Mouse (Mus musculus) heart, embryonic 10.5 days (tissue): ENCODE measurements at regions not wholly inside any gene's neighbourhood (a gene's known extent, or its start where the extent isn't known, plus 50 kb on each side); places are given as distances from the start of the nearest gene placed in this dataset.

ENCODE experiments used
- DNase-seq: peaks from one replicate; pipeline ENCODE4 v3.0.0-alpha.2; 2017; ENCODE audit warnings: low spot score
- H3K27ac ChIP-seq: fragments of 300-500 bp; sonication (generic); 2 replicates; pipeline ENCODE4 v1.5.1; 2016; ENCODE audit warnings: mild to moderate bottlenecking
- H3K27me3 ChIP-seq: fragments of 300-500 bp; sonication (generic); 2 replicates; pipeline ENCODE4 v1.6.1; 2016; ENCODE audit warnings: mild to moderate bottlenecking; ENCODE audit not compliant: poor library complexity, insufficient read depth, severe bottlenecking
- H3K36me3 ChIP-seq: fragments of 300-500 bp; sonication (generic); 2 replicates; pipeline ENCODE4 v1.6.1; 2016; ENCODE audit warnings: mild to moderate bottlenecking, moderate library complexity
- H3K4me1 ChIP-seq: fragments of 300-500 bp; sonication (generic); 2 replicates; pipeline ENCODE4 v1.6.1; 2016; ENCODE audit warnings: mild to moderate bottlenecking
- H3K4me3 ChIP-seq: fragments of 300-500 bp; sonication (generic); 2 replicates; pipeline ENCODE4 v1.5.1; 2016; ENCODE audit warnings: mild to moderate bottlenecking, moderate library complexity
- H3K9me3 ChIP-seq: fragments of 300-500 bp; sonication (generic); 2 replicates; pipeline ENCODE4 v1.6.1; 2016; ENCODE audit warnings: mild to moderate bottlenecking, moderate library complexity
- WGBS: fragments of 180-500 bp; shearing (Covaris S2); methylation state at CpG from one replicate; pipeline ENCODE4 v1.1.7; 2016; 5-methylcytosine and 5-hydroxymethylcytosine counted together

GRCm38 (mm10) chr5:35159854-35160253 is 54.3 kb upstream of the Lrpap1 start:
- no peak for DNase-seq
- Histone ChIP-seq H3K27me3 (0 out of 2 replicates have a peak, but pooled peaks cover 4% of the 10 kb centered on the region), H3K9me3 (no peaks in the 10 kb centered on the region), H3K27ac (peak overlapping the region; percentile 83), H3K4me3 (peak overlapping the region; percentile 12; the same call in 1 of the 2 replicates), H3K36me3 (no peaks in the 10 kb centered on the region), H3K4me1 (peaks cover 56% of the 10 kb centered on the region)
- 87% methylated on average over 4 of the region's 4 CpGs for WGBS

DNA sequence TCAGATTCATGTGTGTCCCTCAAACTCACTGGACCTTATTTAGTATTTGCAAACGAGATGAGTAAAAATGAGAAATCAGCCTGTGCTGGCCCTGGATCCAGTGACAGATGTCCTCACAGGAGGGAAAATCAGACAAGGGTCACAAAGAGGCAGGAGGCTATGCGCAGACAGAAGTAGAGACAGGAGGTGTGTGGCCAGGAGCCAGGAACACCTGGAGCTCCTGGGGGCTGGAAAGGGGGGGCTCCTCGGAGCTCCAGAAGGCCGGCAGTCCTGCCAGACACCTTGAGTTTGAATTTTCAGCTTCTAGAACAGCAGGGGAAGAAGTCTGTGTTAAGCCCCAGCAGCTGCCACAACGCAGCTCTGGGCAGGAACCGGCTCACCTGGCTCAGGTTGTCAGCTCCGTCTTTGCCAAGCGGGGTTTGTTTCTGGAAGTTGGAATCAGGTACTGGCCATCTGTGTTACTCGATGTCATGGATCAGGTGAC is 53.7 kb upstream of the Lrpap1 start:
- Histone ChIP-seq H3K36me3 (no peaks in the 10 kb centered on the region), H3K4me1 (peaks cover 54% of the 10 kb centered on the region), H3K27ac (peak overlapping the region; percentile 83), H3K4me3 (no peak overlapping the region), H3K27me3 (0 out of 2 replicates have a peak, but pooled peaks cover 4% of the 10 kb centered on the region), H3K9me3 (no peaks in the 10 kb centered on the region)
- 38% methylated on average over 9 of the region's 9 CpGs for WGBS
- no peak for DNase-seq

DNA sequence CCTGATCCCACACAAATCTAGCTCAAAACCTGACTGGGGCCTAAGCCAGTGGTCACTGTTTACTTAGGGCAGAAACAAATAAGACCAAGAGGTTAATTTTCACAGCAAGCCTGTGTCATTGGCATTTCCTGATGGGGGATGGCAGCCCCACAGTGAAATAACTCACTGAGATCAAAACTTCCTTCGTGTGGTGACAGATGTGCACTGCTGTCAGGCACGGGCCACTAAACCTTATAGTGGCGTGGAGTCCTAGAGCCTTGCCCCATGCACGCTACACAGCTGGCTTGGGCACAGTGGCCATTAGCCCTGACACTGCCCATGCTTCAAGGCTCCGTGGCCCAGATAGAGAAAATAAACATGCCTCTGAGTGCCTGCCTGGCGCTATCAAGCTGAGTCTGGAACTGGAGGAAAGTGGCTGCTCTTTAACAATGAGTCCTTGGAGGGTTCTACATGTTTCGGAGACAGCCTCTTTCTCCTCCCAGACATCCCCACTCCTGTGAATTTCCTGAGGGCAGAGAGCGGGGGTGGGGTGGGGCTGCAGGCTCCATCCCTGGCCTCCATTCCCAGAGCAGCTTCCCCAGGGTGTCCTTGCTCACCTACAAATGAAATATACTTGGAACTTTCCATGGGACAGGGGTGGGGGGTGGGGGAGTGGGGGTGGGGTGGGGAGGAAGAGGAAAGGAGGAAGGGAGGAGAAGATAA is 52.9 kb upstream of the Lrpap1 start:
- peak; percentile 78 for DNase-seq
- H3K36me3 ChIP-seq: no peaks in the 10 kb centered on the region
- no peak overlapping the region for H3K4me3 ChIP-seq
- 0 out of 2 replicates have a peak, but pooled peaks cover 4% of the 10 kb centered on the region for H3K27me3 ChIP-seq
- WGBS: 20% methylated on average over 8 of the region's 8 CpGs
- H3K4me1 ChIP-seq: peaks cover 54% of the 10 kb centered on the region
- no peaks in the 10 kb centered on the region for H3K9me3 ChIP-seq
- peak overlapping the region; percentile 83 for H3K27ac ChIP-seq

GRCm38 (mm10) chr5:35156371-35156770 is 50.8 kb upstream of the Lrpap1 start:
- Histone ChIP-seq H3K9me3 (no peaks in the 10 kb centered on the region), H3K27ac (0 out of 2 replicates have a peak overlapping the region, but pooled peaks have one; percentile 32), H3K36me3 (no peaks in the 10 kb centered on the region), H3K4me1 (peaks cover 61% of the 10 kb centered on the region), H3K27me3 (0 out of 2 replicates have a peak, but pooled peaks cover 4% of the 10 kb centered on the region), H3K4me3 (no peak overlapping the region)
- 71% methylated on average over 7 of the region's 7 CpGs for WGBS
- no peak for DNase-seq

- no peaks in the 10 kb centered on the region for H3K9me3 ChIP-seq
- no peak overlapping the region; the same call in 1 of the 2 replicates for H3K27ac ChIP-seq
- DNase-seq: no peak
- peaks cover 55% of the 10 kb centered on the region for H3K4me1 ChIP-seq
- 0 out of 2 replicates have a peak, but pooled peaks cover 4% of the 10 kb centered on the region for H3K36me3 ChIP-seq
- no peak overlapping the region for H3K4me3 ChIP-seq
- whole genome bisulfite sequencing: 87% methylated on average over 3 of the region's 3 CpGs
- H3K27me3 ChIP-seq: 0 out of 2 replicates have a peak, but pooled peaks cover 4% of the 10 kb centered on the region
Measured at GRCm38 (mm10) chr5:35155717-35156116, 50.2 kb upstream of the Lrpap1 start.
